Mouse (Mus musculus) G1E (cell line): ENCODE data around the gene Kif11. TPM values are rescaled to one million over a fixed set of nuclear protein-coding genes. Genes with fewer than 3 reads are reported as not detected.

Source experiments
- ATAC-seq: 2 replicates; pipeline ENCODE4 v1.8.0; 2016; ENCODE audit warnings: mild to moderate bottlenecking; ENCODE audit not compliant: insufficient number of reproducible peaks, poor library complexity, low FRiP score, severe bottlenecking; ENCODE audit errors: extremely low read depth
- DNase-seq: peaks from one replicate; pipeline ENCODE4 v3.0.0; 2012; ENCODE audit warnings: low spot score
- H3K27me3 ChIP-seq: 2 replicates; pipeline ENCODE4 v1.6.1; 2012; ENCODE audit warnings: mild to moderate bottlenecking, low read length, inconsistent platforms; ENCODE audit not compliant: insufficient read depth
- H3K36me3 ChIP-seq: replicated peaks from 2 replicates; pipeline ENCODE3; 2012; ENCODE audit warnings: mild to moderate bottlenecking, inconsistent platforms
- H3K4me1 ChIP-seq: 2 replicates; pipeline ENCODE4 v1.6.1; 2012; ENCODE audit warnings: low read depth, low read length, inconsistent platforms, mixed read lengths; ENCODE audit not compliant: insufficient read depth
- H3K4me3 ChIP-seq: 2 replicates; pipeline ENCODE4 v1.5.1; 2012; ENCODE audit warnings: low read depth, mild to moderate bottlenecking, inconsistent platforms, low read length, moderate library complexity, mixed read lengths
- H3K9me3 ChIP-seq: replicated peaks from 2 replicates; pipeline ENCODE4 v1.6.1; 2012; ENCODE audit warnings: inconsistent platforms
- CTCF ChIP-seq: IDR thresholded peaks from 2 replicates; pipeline ENCODE4 v1.5.1; 2012; ENCODE audit warnings: low read depth, low read length, inconsistent platforms, mixed read lengths
- GATA1 ChIP-seq: IDR thresholded peaks from 2 replicates; pipeline ENCODE4 v1.6.1; 2012; ENCODE audit warnings: borderline replicate concordance, low read length, inconsistent platforms, mixed read lengths
- GATA2 ChIP-seq: IDR thresholded peaks from 2 replicates; pipeline ENCODE4 v1.6.1; 2012; ENCODE audit warnings: low read depth, low read length, inconsistent platforms, borderline replicate concordance
- POLR2AphosphoS5 ChIP-seq: IDR thresholded peaks from 2 replicates; pipeline ENCODE4 v1.6.1; 2012; ENCODE audit warnings: low read depth, low read length, inconsistent platforms; ENCODE audit not compliant: insufficient replicate concordance
- TAL1 ChIP-seq: conservative IDR thresholded peaks from 2 replicates; pipeline ENCODE4 v1.6.1; 2012; ENCODE audit warnings: low read depth, low read length, inconsistent platforms, mixed read lengths
- polyA plus RNA-seq: library from polyadenylated mRNA; stranded (reverse); fragments of >175 nt; gene quantifications from 2 replicates; pipeline ENCODE4 v1.2.3, GENCODE M21; 2012
- total RNA-seq, 2 experiments: library from RNA; stranded (forward) in 1 of 2; stranded (reverse) in 1 of 2; fragments of 200-1000 nt in 1 of 2; fragments of >200 nt in 1 of 2; fragmentation: Nextera tagmentation in 1 of 2; gene quantifications; 2 replicates each; pipeline ENCODE4 v1.2.3; 2014 to 2017

Gene Kif11
- total and polyA plus RNA-seq, 3 experiments: 6.6 to 200 (median 177) TPM

DNA sequence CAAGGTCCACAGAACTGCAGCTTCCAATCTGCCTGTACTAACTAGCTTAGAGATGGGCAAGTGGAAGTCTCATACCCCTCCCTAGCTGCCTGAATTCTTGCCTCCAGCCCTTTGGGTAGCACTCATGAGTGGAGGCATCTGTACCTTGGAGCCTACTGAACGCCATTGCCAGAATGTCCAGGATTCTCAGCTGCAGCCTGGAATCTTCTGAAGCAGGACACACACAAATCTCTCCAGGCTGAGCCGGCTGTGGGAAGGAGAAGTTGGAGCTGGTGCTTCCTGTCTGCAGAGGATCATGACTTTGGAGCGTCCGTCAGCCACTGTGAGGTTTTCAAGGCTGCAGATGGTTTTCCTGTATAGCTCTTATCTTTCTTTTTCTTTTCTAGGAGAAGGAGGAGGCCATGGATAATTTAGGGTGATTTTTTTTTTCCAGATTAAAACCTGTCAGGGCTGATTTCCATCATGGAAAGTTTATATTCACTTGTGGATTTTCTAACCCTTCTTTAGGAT, 67.5 kb downstream of the Kif11 start:
- Histone ChIP-seq H3K27me3 (no peaks in the 10 kb centered on the region), H3K9me3 (no peaks in the 10 kb centered on the region; the same call in 1 of the 2 replicates), H3K4me1 (peaks cover 47% of the 10 kb centered on the region), H3K4me3 (peak overlapping the region; percentile 23; the same call in 1 of the 2 replicates), H3K36me3 (peaks cover 32% of the 10 kb centered on the region)
- TF ChIP-seq CTCF (no peak), GATA2 (no peak), GATA1 (no peak), POLR2AphosphoS5 (no peak), TAL1 (no peak)
- ATAC-seq: no peak
- DNase-seq: no peak

DNA sequence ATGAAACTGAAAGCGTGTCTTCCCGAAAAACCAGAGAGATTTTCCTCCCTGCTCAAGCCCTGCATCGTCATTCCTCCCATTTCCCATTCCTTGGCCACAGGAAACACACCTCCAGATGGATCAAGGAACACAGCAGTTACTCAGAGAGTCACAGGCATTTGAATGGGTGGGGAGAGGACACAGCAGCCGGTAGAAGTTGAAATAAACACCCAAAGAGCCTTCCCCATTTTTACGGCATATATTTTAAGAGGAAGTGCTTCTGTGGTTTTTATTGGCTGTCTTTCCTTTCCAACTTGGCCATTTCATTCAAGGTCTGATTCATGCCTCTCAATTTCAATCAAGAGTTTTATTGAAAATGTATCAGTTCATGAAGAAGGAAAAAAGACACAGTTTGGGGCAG, 72.0 kb downstream of the Kif11 start:
- DNase-seq: no peak
- no peaks in the 10 kb centered on the region; the same call in 1 of the 2 replicates for H3K9me3 ChIP-seq
- peaks cover 10% of the 10 kb centered on the region for H3K27me3 ChIP-seq
- ATAC-seq: no peak
- TF ChIP-seq GATA1 (no peak), CTCF (no peak), TAL1 (no peak), POLR2AphosphoS5 (no peak), GATA2 (no peak)
- H3K4me1 ChIP-seq: peaks cover 24% of the 10 kb centered on the region
- H3K4me3 ChIP-seq: no peak overlapping the region
- no peaks in the 10 kb centered on the region for H3K36me3 ChIP-seq

GRCm38 (mm10) chr19:37449246-37449645, 73.0 kb downstream of the Kif11 start:
- Histone ChIP-seq H3K27me3 (peaks cover 10% of the 10 kb centered on the region), H3K4me3 (no peak overlapping the region), H3K36me3 (no peaks in the 10 kb centered on the region), H3K9me3 (no peaks in the 10 kb centered on the region; the same call in 1 of the 2 replicates), H3K4me1 (peaks cover 15% of the 10 kb centered on the region; the same call in 1 of the 2 replicates)
- no peak for TF ChIP-seq CTCF
- no peak for TF ChIP-seq GATA2
- TF ChIP-seq TAL1: no peak
- no peak for TF ChIP-seq GATA1
- TF ChIP-seq POLR2AphosphoS5: no peak
- ATAC-seq (no peak), DNase-seq (no peak)

DNA sequence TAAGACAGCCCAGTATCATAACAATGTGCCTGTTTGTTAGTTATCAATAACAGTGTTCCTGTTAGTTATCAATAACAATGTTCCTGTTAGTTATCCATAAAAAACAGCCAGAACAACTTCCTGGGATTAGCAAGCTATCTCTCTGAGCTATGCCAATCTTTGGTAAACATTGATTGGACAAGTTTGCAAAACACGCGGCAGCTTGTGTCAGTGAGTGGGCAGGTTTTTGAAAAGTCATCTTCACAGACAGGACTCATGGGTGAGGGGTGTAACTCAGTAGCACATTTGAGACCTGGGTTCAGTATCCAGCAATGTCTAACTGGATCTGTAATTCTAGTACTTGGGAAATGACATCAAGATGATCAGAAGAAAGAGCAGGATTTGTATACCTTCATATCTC, 79.3 kb downstream of the Kif11 start:
- DNase-seq: no peak
- Histone ChIP-seq H3K27me3 (peaks cover 10% of the 10 kb centered on the region), H3K36me3 (no peaks in the 10 kb centered on the region), H3K4me1 (peaks cover 12% of the 10 kb centered on the region), H3K9me3 (peaks cover 11% of the 10 kb centered on the region), H3K4me3 (no peak overlapping the region)
- TF ChIP-seq GATA1: no peak
- no peak for TF ChIP-seq TAL1
- no peak for TF ChIP-seq CTCF
- TF ChIP-seq GATA2: no peak
- TF ChIP-seq POLR2AphosphoS5: no peak
- no peak for ATAC-seq

- peaks cover 16% of the 10 kb centered on the region for H3K9me3 ChIP-seq
- no peak for TF ChIP-seq GATA1
- no peak for TF ChIP-seq CTCF
- no peak for TF ChIP-seq GATA2
- TF ChIP-seq POLR2AphosphoS5: no peak
- no peak for TF ChIP-seq TAL1
- H3K36me3 ChIP-seq: no peaks in the 10 kb centered on the region
- no peak overlapping the region for H3K4me3 ChIP-seq
- no peak for DNase-seq
- ATAC-seq: no peak
- H3K4me1 ChIP-seq: peaks cover 12% of the 10 kb centered on the region
- peaks cover 10% of the 10 kb centered on the region for H3K27me3 ChIP-seq
These were observed 79.8 kb downstream of the Kif11 start for GRCm38 (mm10) chr19:37455961-37456360.

DNA sequence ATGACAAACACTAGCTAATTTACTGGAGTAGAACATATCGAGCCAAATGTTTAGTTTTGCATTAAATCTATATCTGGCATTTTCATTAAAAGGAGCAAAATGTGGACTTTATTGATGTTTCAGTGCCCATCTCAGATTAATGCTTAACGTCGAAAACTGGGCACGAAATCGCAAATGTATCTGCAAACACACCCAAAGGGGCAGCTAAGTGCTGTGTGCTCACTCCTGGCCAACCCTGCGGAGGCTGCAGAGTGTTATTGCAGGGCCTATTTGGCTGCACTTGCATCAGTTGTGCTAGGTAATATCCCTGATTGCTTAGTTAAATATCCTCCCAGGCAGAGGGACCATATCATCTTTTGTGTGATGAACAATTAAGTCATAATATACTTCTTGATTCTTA, 81.8 kb downstream of the Kif11 start:
- DNase-seq (no peak), ATAC-seq (no peak)
- Histone ChIP-seq H3K36me3 (no peaks in the 10 kb centered on the region), H3K9me3 (peaks cover 17% of the 10 kb centered on the region), H3K4me1 (peaks cover 6% of the 10 kb centered on the region), H3K4me3 (no peak overlapping the region), H3K27me3 (no peaks in the 10 kb centered on the region; the same call in 1 of the 2 replicates)
- TF ChIP-seq GATA1: no peak
- no peak for TF ChIP-seq TAL1
- TF ChIP-seq POLR2AphosphoS5: no peak
- no peak for TF ChIP-seq GATA2
- no peak for TF ChIP-seq CTCF
